Mouse (Mus musculus) brain, embryonic 14.5 days (tissue): ENCODE data around the gene Plxdc1.

ENCODE experiments used
- CTCF ChIP-seq: fragments of 200-500 bp; IDR thresholded peaks from 2 replicates; pipeline ENCODE4 v1.5.1; 2012; ENCODE audit warnings: inconsistent platforms, mild to moderate bottlenecking, moderate library complexity, borderline replicate concordance; ENCODE audit not compliant: insufficient read depth, insufficient read length; ENCODE audit errors: extremely low read depth
- POLR2A ChIP-seq: fragments of 200-500 bp; IDR thresholded peaks from 2 replicates; pipeline ENCODE4 v1.6.1; 2012; ENCODE audit warnings: mild to moderate bottlenecking, inconsistent platforms, borderline replicate concordance; ENCODE audit not compliant: poor library complexity, insufficient read depth, insufficient read length, severe bottlenecking; ENCODE audit errors: extremely low read depth

GRCm38 (mm10) chr11:98008087-98008486 is 21.8 kb upstream of the Plxdc1 start:
- TF ChIP-seq CTCF (no peak), POLR2A (no peak)
